Mouse (Mus musculus) urinary bladder, postnatal 4 days (tissue): ENCODE data around the gene Kcnh4.

Experiments
- DNase-seq, 2 experiments: peaks; one replicate each; pipeline ENCODE4 v3.0.0; 2021 to 2022; ENCODE audit warnings: low spot score in 2 of 2

Kcnh4 gene

GRCm38 (mm10) chr11:100710977-100711376 lies 48.8 kb downstream of the Kcnh4 start:
- no peak for DNase-seq

DNA sequence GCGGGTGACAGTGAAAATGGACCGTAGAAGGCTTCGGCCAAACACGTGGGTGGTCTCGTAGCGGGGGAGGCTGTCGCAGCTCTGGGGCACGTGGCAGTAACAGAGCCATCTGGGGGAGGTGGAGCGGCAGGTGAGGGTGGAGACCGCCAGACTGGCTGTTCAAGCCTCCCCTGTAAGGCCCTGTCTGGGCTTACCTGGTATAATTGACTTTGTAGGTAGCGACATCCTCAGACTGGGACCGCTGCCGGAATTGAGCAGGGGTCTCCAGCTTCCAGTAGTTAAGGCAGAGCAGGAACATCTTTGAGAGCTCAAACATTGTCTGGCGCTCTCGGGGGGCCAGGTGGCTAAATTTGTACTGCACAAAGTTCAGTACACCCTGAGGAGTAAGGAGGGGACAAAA lies 49.2 kb downstream of the Kcnh4 start:
- no peak for DNase-seq

- no peak for DNase-seq
Measured at GRCm38 (mm10) chr11:100709201-100709810, 50.4 kb downstream of the Kcnh4 start.

DNA sequence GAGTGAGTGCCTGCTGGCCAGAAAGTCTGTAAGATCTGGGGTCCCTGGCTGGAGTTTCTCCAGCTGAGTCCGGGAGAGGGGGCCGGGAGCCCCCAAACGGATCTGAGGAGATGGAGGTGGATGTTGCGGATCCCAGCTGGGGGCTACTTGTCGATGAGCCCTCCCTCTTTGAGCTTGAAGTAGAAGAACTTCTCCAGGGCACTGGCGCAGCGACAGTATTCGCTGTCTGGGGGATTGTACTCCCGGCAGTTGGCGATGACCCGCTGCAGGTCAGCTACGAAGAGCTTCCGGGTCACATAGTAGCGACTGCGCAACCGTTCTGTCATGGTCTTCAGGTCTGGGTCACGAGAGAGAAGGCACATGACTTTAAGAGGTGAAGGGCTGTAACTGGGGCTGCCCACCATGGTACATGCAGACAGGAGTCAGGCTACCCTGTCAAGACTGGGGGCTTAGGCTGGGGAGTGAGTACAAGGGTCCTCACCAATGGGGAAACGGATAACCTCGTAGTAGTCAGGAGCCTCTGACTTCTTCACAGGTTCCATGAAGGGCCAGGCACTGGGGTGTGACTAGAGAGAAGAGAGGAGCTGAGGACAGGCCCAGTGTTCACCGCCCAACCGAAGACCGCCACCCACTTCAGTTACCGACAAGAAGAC lies 54.5 kb downstream of the Kcnh4 start:
- no peak for DNase-seq

- no peak for DNase-seq
Measured at GRCm38 (mm10) chr11:100703851-100704531, 55.8 kb downstream of the Kcnh4 start, which contains the start of gene Dhx58. Gene Dhx58, minus strand, starts transcription at chr11:100704271.

GRCm38 (mm10) chr11:100703366-100703765 lies 56.4 kb downstream of the Kcnh4 start:
- no peak for DNase-seq

DNA sequence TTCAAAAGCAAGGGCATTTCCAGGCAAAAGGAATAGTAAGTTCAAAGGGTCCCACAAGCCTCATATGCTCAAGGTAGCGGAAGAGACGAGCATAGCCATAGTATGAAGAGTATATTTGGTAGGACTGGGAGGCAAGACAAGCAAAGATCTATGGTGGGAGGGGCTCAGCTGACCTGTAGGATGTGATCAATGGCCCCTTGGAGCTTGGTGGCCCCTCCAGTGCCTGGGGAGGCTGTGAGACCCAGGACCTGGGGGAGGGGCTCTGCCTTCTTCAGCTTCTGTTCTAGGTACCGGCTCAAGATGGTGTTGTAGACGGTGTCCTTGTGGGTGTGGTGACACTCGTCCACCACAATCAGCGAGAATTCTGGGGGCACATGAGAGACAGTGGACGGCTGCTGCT lies 56.8 kb downstream of the Kcnh4 start:
- no peak for DNase-seq

DNA sequence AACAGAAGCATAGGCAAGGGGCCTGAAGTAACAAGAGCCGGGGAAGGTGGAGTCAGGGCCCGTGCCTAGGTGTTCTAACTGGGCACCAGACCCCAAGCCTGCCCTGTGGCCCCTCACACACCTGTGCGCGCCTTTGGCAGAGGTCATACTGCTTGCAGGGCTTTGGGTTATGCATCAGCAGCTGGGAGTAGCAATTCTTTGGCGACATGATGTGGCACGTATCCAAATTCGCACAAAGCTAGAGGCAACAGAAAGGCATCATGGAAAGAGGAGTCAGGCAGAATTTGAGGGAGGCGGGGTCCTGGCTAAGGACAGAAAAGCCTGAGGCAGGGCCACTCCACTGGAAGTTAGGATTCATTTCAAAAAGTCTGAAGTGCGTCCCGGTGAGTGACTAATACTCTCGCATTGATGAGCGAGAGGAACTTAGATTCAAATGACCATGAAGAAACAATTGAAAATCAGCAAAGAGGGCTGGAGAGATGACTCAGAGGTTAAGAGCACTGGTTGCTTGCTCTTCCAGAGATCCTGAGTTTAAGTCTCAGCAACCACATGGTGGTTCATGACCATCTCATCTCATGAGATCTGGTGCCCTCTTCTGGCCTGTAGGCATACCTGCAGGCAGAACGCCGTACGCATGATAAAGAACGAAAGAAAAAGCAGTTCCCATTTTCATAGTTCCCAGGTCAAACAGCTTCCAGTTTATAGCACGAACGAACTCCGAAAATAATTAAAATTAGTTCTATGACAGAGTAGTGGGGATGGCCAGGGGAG lies 57.5 kb downstream of the Kcnh4 start:
- DNase-seq, result no peak

DNA sequence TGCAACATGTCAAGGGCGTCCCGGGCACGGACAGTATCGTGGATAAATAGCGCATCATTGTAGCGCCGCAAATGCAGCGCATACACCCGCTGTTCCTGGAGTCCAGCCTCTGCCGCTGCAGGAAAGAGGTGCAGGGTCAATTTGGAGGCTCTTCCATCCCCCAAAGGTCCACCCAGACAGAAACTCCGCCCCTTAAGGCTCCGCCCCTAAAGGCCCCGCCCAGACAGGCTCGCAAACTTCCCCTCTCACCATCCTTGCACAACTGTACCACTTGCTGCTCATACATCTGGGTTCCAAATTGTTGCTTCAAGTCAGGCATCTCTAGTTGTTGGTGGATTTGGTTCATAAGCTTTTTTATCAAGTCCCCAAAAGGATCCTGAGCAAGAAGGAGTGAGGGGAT lies 58.4 kb downstream of the Kcnh4 start:
- DNase-seq, result peak; percentile 49 to 68

DNA sequence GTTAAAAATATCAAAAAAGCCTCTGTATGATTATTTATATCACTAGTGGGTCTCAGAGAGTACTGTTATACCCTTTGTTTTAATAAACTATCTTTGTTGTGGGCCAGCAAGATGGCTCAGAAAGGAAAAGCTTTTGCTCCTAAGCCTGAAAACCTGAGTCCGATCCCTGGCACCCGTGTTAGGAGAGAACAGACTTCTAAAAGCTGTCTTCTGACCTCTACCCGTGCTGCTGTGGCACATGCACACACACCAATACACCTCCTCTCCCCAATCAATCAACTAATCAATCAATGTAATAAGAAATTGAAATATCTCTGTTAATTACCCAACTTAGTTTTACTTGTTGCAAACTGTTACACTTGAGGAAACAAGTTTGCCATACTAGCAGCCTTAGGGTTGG lies 59.0 kb downstream of the Kcnh4 start:
- DNase-seq, result no peak

GRCm38 (mm10) chr11:100697921-100698320 lies 61.8 kb downstream of the Kcnh4 start:
- DNase-seq, result no peak

DNA sequence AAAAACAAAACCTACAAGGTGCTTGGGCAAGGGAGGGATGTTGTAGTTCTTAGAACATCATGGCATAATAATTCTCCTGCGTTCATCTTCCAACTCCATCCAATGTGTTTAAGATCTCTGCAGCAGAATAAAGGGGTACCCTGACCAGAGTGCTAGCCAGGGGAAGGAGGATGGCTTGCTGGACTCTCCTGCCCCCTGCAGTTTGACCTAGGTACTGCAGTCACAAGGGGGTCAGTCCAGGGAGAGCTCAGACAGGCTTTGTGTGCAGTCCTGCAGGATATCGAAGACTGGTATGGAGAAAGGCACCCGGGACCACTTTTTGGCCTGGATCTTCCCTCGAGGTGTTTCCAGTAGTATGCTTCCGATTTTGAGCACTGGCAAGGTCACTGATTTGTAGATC lies 64.8 kb downstream of the Kcnh4 start:
- DNase-seq, result peak; percentile 63 to 83

DNA sequence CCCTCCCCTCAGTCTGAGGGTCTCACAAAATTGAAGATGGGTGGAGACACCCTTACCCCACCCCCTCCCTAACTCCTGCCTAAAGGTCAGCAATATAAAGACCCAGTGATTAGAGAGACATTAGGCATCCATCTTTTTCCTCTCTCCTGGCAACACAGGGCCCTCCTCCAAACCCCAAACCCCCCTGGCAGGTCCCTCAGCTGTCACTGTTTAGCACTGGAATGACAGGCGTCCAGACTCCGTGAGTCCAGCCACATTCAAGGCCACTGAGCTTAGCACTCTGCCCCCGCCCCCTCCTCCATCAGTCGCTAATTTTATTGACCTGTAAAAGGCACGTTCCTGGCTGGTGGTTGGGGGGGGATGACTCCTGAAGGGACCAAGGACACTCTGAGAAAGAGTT lies 66.6 kb downstream of the Kcnh4 start:
- no peak for DNase-seq

DNA sequence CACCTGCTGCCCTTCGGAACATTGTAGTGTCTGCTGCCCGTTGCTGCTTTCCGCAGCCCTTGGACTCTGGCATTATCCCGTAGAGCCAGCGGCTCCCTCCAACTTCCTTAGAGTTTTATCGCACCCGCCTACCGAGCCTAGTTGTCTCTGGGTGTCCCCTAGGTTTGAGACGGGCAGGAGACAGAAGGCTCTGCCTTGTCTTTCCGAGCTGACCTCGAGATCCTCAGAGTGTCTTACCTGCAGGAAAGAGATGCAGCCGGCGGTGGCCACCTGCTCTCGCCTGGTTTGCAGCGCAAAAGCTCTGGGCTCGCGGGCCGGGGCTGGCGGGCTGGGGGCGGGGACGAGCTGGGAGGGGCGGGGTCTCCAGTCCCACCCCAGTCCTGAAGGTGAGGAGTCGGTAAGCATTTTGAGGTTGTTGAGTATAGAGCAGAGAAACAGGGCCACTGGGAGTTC lies 67.6 kb downstream of the Kcnh4 start, which contains the start of gene Zfp385c:
Zfp385c (minus strand) TSS at position 292 of the 453 bp plus-strand sequence.
- no peak for DNase-seq

GRCm38 (mm10) chr11:100690389-100690788 lies 69.4 kb downstream of the Kcnh4 start:
- DNase-seq, result no peak
